Mouse (Mus musculus): ENCODE results near the gene Sppl2c. TPM values are rescaled to one million over a fixed set of nuclear protein-coding genes. Genes with fewer than 3 reads are reported as not detected.

The Sppl2c gene
- total and polyA plus RNA-seq, 3 experiments, result not detected

GRCm38 (mm10) chr11:104220291-104220690 lies 34.2 kb downstream of the Sppl2c start:
- no peak overlapping the region for H3K4me2 ChIP-seq (ENCODE audit: insufficient read depth, low read depth, poor library complexity, severe bottlenecking)
- dilution Hi-C loops (cut with MboI; ENCODE audit: extremely low pct_ligation_motif_present, extremely low pct_unique_long_range_greater_than_20kb, low sequenced_read_pairs), result no loop called here
- no peak for DNase-seq (ENCODE audit: extremely low read depth)
- no peak overlapping the region for H3K27ac ChIP-seq (ENCODE audit: insufficient read depth, low read depth)
- H3K4me1 ChIP-seq (ENCODE audit: control insufficient read depth in 1 of 2, insufficient read depth in 2 of 2), result peaks cover 3 to 9% of the 10 kb centered on the region in 2 experiments; a peak in 3 of 4 replicates
- no peak for TF ChIP-seq NELFE (IDR thresholded peaks at IDR 0.05; ENCODE audit: low read depth, low read length)
- no peak for TF ChIP-seq BHLHE40 (IDR thresholded peaks at IDR 0.05; ENCODE audit: low read depth, low read length)
- no peak for TF ChIP-seq ZC3H11A (IDR thresholded peaks at IDR 0.05; ENCODE audit: low read depth, low read length)
- no peak for TF ChIP-seq USF1 (IDR thresholded peaks at IDR 0.05; ENCODE audit: low read depth, low read length)
- TF ChIP-seq RAD21 (IDR thresholded peaks at IDR 0.05; ENCODE audit: low read depth, low read length), result no peak
- H3K27me3 ChIP-seq (replicated peaks), result peaks cover 58% of the 10 kb centered on the region
- no peaks in the 10 kb centered on the region for H3K79me2 ChIP-seq (replicated peaks; ENCODE audit: control insufficient read depth, extremely low read depth, insufficient read depth, poor library complexity, severe bottlenecking)
- peaks cover 11% of the 10 kb centered on the region for H3K9me3 ChIP-seq (replicated peaks; ENCODE audit: low read length)
- H3K9ac ChIP-seq (ENCODE audit: insufficient read depth, low read depth), result no peak overlapping the region
- H3K4me3 ChIP-seq (replicated peaks in 1 of 3; ENCODE audit: low read depth in 2 of 3, low read length in 2 of 3, poor library complexity in 1 of 3), result no peak overlapping the region
- H3K36me3 ChIP-seq (replicated peaks in 1 of 2; ENCODE audit: control insufficient read depth in 1 of 2, insufficient read depth in 1 of 2, low read length in 1 of 2), result no peaks in the 10 kb centered on the region
- in situ Hi-C loops (cut with MboI; ENCODE audit: low pct_ligation_motif_present, low pct_unique_long_range_greater_than_20kb, low sequenced_read_pairs), result no loop called here

- Histone ChIP-seq H3K4me3 (replicated peaks in 1 of 3; ENCODE audit: low read depth in 2 of 3, low read length in 2 of 3, poor library complexity in 1 of 3) (no peak overlapping the region), H3K27me3 (replicated peaks) (peaks cover 59% of the 10 kb centered on the region), H3K9me3 (replicated peaks; ENCODE audit: low read length) (peaks cover 13% of the 10 kb centered on the region), H3K36me3 (replicated peaks in 1 of 2; ENCODE audit: control insufficient read depth in 1 of 2, insufficient read depth in 1 of 2, low read length in 1 of 2) (no peaks in the 10 kb centered on the region), H3K9ac (ENCODE audit: insufficient read depth, low read depth) (no peak overlapping the region), H3K79me2 (replicated peaks; ENCODE audit: control insufficient read depth, extremely low read depth, insufficient read depth, poor library complexity, severe bottlenecking) (no peaks in the 10 kb centered on the region), H3K4me2 (ENCODE audit: insufficient read depth, low read depth, poor library complexity, severe bottlenecking) (no peak overlapping the region), H3K4me1 (ENCODE audit: control insufficient read depth in 1 of 2, insufficient read depth in 2 of 2) (peaks cover 3 to 7% of the 10 kb centered on the region in 2 experiments; a peak in 3 of 4 replicates), H3K27ac (ENCODE audit: insufficient read depth, low read depth) (no peak overlapping the region)
- dilution Hi-C loops (cut with MboI; ENCODE audit: extremely low pct_ligation_motif_present, extremely low pct_unique_long_range_greater_than_20kb, low sequenced_read_pairs) (no loop called here), in situ Hi-C loops (cut with MboI; ENCODE audit: low pct_ligation_motif_present, low pct_unique_long_range_greater_than_20kb, low sequenced_read_pairs) (no loop called here)
- TF ChIP-seq PAX5 (IDR thresholded peaks at IDR 0.05; ENCODE audit: low read length) (no peak), IRF4 (IDR thresholded peaks at IDR 0.05; ENCODE audit: low read depth, low read length) (no peak), E2F4 (IDR thresholded peaks at IDR 0.05; ENCODE audit: insufficient replicate concordance, low read depth, low read length) (no peak), NRF1 (IDR thresholded peaks at IDR 0.05; ENCODE audit: low read depth, low read length) (no peak), CHD2 (IDR thresholded peaks at IDR 0.05; ENCODE audit: low read length) (no peak), USF1 (IDR thresholded peaks at IDR 0.05; ENCODE audit: low read depth, low read length) (no peak), TCF12 (IDR thresholded peaks at IDR 0.05; ENCODE audit: low read depth, low read length) (no peak), ETS1 (conservative IDR thresholded peaks at IDR 0.05; ENCODE audit: low read depth, low read length) (no peak), KAT2A (IDR thresholded peaks at IDR 0.05; ENCODE audit: insufficient replicate concordance, low read length) (no peak), GABPA (IDR thresholded peaks at IDR 0.05; ENCODE audit: insufficient replicate concordance, low read depth, low read length) (no peak), NELFE (IDR thresholded peaks at IDR 0.05; ENCODE audit: low read depth, low read length) (no peak), CHD1 (IDR thresholded peaks at IDR 0.05; ENCODE audit: low read depth, low read length) (no peak), ZMIZ1 (IDR thresholded peaks at IDR 0.05; ENCODE audit: low read depth, low read length) (no peak), RAD21 (IDR thresholded peaks at IDR 0.05; ENCODE audit: low read depth, low read length) (no peak), JUND (conservative IDR thresholded peaks at IDR 0.05; ENCODE audit: low read depth, low read length) (no peak), MAFK (IDR thresholded peaks at IDR 0.05; ENCODE audit: insufficient replicate concordance, low read length) (no peak), USF2 (conservative IDR thresholded peaks at IDR 0.05; ENCODE audit: low read depth, low read length) (no peak), TBP (conservative IDR thresholded peaks at IDR 0.05; ENCODE audit: low read depth, low read length) (no peak), MAZ (IDR thresholded peaks at IDR 0.05; ENCODE audit: low read depth, low read length) (no peak), MEF2A (IDR thresholded peaks at IDR 0.05; ENCODE audit: borderline replicate concordance, low read depth, low read length) (no peak)
- DNase-seq (ENCODE audit: extremely low read depth), result peak; percentile 6
Observed at GRCm38 (mm10) chr11:104221751-104222150, 35.6 kb downstream of the Sppl2c start.
